Mouse (Mus musculus): ENCODE measurements around the gene Gm7970.
"Not testable (repeated sequence)": the region's sequence is repeated elsewhere in the genome, so short reads cannot be mapped to it uniquely, and the experiment has no call there.

Gm7970 gene

DNA sequence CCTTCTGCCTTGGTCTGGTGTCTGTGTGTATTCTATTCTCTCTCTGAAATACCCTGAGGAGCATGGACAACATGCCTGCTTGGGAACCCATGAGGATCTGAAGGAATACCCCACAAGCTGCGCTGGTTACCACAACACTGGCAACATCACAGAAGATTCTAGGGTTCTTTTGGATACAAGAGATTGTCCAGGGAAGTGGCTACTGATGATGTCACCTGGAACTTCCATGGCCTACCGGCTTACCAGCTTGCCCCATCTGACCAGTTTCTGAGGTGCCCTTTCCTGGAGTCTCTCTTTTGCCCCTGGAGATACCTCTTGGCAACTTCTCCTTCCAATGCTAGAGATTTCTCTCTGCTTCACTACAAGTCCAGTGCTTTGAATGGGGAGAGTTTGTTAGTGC is at the start of gene Gm7970:
Gm7970 (minus strand) TSS at position 101 of the 400 bp plus-strand sequence.
- DNase-seq = not testable (repeated sequence)

DNA sequence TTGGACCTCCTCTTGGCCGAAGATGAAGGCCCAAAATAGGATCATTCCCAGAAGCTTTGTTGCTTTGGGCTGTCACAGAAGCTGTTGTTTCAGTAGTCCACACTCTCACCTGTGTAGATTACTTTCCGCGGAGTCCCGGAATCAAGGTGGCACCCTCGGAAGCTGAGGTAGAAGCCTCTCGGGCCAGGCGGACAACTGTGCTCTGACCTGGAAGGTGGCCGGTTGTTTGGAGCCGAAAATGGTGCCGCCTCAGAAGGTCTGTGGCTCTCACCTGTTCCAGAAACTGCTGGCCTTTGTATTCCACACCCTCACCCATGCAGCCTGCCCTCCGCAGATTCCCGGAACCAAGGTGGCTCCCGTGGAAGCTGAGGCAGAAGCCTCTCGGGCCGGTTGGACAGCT is 45.6 kb upstream of the Gm7970 start:
- DNase-seq = not testable (repeated sequence)

DNA sequence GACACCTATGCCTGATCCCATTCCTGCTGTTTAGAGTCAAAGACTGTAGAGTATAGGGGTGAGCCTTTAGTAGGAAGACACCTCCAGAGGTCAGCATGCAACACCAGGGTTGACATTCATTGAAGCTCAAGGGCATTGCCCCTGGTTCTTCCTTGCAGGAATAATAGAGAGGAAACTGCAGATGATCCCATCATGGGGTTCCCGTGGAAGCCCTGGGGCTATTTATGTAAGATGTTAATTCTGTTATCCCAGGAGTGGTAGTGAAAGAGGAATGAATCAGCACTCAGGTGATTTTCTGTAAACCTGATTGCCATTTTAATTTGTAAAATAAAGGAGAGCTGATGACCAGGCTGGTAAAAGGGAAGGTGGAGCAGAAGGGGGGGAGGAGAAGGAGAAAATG is 31.0 kb upstream of the Gm7970 start:
- DNase-seq = not testable (repeated sequence)

DNA sequence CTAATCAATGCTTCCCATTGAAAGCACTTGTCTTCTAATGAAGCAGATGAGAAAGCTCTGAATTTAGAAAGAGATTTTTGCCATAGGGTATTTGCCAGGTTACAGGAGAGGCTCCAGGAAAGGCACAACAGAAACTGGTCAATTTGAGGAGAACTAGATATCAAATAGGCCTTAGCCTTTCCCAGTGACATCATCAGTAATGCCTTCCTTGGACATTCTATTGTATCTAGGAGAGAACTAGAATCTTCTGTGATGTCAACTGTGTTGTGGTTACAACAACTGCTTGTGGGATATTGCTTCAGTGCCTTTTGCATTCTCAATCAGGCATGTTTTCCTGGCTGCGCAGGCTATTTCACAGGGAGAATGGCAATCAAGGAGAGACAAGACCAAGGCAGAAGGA is 17.5 kb upstream of the Gm7970 start, which contains the start of gene 1700049E17Rik2:
1700049E17Rik2 (plus strand) TSS at position 301 of the 400 bp plus-strand sequence.
- not testable (repeated sequence) for DNase-seq

DNA sequence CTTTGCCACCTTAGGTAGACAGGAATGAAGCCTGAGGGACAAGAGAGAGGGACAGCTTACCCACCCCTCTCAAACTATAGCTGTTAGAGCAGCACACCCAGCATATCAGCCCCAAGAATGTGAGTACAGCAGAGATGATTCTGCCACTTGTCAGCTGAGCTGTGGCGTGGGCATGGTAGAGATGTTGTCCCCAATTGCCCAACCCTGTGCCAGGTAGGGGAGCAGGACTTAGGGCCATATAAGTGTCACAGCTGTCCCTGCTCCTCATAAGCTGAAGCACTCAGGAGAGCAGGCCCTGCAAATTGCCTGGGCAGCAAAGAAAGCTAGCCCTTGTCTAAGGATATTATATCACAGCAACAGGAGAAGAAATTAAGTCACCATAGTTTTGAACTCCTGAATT is 30.7 kb downstream of the Gm7970 start:
- DNase-seq = not testable (repeated sequence)

DNA sequence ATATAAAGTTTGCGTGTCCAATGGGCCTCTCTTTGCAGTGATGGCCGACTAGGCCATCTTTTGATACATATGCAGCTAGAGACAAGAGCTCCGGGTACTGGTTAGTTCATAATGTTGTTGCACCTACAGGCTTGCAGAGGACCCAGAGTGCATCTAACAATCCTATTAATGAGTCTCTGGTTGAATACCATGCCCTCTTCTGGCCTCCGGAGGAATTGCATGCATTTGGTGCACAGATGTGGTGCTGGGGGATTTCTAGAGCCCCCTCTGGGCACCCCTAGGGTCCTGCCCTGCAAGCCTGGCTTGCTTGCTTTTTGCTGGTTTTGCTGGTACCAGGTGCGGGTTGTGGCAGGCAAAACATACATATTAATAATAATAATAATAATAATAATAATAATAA is 34.7 kb downstream of the Gm7970 start:
- DNase-seq = not testable (repeated sequence)
